Mouse (Mus musculus) lung, postnatal 36 days (tissue): ENCODE measurements at regions not wholly inside any gene's neighbourhood (a gene's known extent, or its start where the extent isn't known, plus 50 kb on each side); places are given as distances from the start of the nearest gene placed in this dataset.
A peak's percentile ranks its signal among the peaks of the same experiment; 100 is the strongest.

ENCODE experiments used
- DNase-seq: peaks from one replicate; pipeline ENCODE4 v3.0.0; 2022; ENCODE audit warnings: mixed read lengths

DNA sequence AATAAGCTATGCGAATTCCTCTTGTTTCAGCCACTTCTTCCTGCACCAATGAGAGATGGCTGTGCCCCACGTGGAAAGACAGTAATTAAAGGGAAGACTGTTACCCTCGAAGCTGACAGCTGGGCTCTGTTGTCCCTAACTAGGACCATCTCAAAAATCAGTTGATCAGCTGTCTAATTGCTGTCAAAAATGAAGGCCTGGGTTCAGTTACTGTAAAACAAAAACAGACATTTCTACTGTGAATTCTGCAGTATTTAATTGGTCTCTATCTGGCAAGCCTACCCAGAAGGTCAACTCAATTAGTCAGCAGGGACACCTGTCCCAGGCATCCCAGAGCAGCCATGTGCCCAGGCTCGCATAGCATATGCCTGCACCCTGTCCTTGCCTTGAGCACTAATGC is 385.8 kb upstream of the Zdhhc25 start:
- no peak for DNase-seq

DNA sequence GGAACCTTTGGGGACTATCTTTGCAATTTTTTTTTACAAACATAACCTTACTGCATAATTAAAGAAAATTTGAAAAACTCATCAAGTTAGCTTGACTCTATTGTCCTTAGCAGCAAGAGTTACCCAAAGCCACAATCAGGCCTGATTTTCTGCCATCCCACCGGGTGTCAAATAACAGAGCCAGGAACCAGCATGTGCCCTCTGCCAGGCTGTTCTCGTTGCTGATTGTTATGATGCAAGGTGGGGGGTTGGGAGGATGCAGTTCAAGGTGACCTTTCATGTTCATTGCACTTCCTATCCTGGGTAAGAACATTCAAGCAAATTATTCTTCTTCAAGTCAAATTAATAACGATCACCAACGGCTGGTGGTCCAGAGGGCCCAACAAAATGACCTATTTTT is 370.6 kb upstream of the Zdhhc25 start:
- DNase-seq: no peak

DNA sequence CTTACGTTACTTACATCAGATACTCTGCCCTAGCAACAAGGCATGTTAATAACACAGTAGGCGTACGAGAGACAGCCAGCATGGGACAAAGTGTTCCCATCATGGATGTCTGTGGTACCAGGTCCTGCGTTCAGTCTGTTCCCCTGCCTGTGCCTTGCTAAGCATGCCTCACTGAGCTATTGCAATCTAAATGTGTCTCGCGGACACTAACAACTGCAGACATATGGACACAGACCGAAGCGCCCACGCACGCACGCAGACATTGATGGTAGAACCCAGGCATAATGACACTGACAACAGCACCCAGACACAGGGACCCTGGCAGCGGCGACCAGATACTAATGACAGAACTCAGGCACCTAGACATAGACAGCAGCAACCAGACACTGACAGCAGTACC is 355.5 kb upstream of the Zdhhc25 start:
- DNase-seq: no peak

DNA sequence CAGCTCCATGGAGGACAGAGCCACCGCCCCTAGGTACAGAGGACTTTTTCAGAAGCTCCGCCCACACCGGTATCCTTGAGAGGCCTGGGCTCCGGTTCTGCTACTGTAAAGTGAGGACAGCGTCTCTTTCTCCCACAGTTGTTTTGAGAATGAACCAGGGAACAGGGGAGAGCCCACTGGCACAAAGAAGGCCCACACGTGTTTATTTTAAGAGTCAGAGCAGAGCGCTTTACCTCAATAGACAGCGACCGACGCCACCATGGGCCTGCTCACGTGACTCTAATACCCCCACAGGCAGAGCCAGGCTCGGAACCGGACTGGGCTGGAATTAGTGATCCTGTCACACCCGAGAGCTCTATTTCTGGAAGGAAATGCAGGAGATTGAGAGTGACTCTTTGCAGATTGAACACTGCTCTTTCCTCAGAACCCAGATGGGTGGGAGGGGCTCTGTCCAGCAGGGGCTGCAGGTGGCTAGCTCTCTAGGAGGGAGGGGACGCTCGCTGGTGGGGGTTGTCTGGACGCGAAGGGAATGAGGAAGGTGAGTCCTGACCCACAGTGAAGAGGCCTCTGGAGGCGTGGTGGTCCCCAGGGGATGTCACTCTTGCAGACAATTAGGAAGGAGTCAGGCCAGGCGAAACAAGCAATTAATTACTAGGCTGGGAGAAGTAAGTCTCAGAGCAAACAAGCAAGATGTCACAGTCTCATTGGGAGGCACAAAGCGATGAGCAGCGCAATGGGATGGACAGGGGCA is 354.4 kb upstream of the Zdhhc25 start:
- no peak for DNase-seq

DNA sequence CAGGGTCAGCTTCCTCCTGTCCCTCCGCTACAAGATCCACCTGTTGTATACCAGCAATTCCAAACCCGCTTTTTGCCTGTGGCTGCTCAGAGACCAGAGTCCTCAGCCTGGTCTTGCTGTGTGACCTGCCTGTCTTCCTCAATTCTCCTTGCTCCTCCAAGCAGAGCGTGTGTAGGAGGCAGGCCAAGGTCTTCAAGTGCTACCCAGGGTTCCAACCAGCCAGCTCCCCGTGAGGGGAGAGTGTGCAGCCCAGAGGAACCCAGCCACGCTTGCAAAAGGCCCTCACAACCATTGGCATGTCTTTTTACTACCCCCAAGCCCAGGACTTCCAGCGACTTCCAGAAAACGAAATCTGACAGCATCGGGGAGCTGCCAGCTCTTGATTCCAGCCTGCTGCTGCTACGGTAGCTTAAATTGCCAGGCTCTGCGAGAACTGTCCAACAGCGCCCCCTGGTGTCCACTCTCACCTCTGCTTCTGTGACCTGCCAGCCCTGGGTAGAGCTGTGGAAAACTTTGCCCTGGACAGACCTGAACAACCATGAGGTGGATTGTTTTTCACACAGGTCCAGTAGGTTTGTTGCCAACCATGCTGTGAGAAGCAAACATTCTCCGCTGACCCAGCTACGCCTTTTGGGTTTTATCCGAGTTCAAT is 352.0 kb upstream of the Zdhhc25 start:
- peak; percentile 83 for DNase-seq

DNA sequence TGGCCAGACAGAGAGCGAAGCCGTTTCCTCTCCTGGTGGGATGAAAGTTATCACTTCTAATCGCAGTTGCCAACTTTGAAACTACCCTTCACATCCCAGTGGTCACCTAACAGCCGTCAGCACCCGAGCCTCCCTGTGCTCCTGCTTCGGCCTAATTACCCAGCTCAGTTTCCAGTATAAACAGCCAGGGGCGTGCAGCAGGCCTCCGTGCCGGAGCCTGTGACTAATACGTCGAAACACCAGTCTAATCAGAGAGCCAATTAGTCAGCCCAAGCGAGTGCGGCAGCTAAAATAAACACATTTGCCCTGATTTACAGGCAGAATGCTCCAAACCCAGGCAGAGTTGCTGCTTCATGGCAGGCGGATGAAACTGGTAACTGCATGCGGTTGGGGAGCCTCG is 312.1 kb upstream of the Zdhhc25 start:
- no peak for DNase-seq

DNA sequence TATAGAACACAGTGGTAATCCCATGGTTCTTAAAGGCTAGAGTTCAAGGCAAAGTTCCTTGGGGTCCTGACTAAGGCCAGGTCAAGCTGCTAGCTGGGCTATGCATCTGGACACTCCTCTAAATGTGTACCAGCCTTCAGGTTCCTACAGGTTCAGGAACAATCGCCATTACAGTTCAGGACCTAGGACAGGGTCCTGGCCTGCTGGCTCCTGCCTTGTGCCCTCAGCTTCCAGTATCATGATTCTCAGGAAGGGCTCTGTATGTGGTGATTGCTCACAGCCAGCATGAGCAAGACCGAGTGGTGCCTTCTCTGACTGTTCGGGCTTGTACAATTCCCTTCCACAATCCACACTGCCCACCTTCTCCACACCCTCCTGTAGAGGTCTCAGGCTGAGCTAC is 311.4 kb upstream of the Zdhhc25 start:
- DNase-seq: no peak

DNA sequence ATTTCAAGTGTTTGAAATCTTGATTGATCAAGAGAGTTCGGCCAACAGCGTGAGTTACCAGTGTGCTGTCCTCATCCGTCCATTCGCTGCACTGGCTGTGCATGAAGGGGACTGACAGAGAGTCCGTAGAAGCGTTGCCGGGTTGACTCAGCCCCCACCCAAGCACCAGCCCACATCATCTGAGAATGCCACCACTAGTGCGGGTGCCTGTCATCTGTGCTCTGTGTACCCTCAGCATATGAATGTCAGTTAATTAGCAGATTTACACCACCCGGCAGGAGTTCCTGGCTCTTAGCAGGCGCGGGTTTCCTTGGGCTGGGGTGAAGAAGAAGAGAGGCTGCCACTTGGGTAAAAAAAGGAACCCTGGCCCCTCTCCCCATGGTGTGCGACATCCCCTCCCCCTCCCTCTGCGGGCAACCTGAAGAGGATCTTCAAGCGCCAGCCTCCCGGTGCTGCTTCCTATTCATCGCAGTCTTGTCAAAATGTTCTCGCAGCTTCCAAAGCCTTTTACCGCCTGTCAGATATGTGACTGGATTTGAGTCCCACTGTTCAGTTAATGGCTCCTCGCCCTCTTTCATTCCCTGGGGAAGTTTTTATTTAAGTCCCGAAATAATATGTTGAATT is 309.2 kb upstream of the Zdhhc25 start:
- DNase-seq: no peak

DNA sequence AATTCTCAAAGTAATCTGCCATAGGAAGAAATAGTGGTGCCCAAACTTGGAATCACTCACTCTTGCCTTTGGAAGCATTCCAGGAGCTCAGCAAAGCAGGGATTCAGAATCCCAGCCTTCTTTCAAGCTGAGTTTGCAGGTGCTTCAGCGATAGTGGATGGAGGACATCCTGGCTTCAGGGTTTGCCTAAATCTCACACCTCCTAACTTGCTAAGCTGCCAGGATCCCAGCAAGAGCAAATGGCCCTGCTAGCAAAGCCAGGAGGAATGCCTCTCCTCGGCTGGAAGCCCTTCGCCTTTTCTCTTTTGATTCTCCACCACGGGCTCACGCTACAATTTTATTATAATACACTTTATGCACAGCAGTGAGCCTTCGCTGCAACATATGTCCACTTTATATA is 301.0 kb upstream of the Zdhhc25 start:
- DNase-seq: no peak

DNA sequence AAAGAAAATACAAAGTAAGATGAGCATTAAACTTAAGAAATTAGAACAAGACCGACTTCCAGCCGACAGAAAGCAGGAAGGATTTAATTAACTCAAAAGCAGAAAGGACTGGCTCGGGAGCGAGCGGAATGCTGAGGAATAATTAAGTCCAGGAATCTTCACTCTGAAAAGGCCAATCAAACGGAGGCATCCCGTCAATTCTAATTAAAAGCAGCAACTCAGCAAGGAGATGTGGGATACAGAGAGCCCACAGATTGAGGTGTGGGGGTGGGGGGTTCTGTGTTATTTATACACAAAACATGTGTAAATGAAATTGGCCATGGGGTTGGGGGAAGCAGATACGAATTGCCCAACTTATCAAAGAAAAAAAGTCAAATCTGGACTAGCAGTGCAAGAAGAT is 288.9 kb upstream of the Zdhhc25 start:
- no peak for DNase-seq

DNA sequence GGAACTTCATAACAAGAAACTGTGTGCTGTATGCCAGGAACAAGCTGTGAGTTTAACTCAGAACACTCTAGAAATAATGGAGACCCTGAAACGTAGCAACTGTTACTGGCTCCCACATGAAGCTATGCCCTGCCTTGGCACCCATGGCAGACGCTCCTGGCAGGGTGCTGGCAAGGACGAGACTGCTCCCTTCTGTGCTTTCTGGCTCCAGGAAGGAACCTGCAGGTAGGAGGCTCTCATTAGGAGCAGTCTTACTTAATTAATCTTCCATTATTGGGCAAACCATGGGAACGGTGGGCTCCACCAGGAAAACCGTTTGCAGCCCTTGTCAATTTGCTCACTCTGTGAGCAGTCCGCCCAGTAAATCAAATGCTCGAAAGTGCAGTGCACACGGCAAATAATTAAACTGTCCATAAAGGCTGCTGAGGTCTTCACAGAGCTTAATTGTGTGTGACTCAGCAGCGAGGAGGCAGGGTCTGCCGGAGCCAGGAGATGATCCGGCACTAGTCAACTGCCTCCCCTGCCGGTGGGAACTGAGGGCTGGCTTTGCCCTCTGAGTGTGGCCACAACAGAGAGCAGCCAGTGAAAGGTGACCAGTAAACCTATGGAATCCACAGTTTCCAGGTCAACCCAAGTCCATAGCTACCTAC is 285.2 kb upstream of the Zdhhc25 start:
- DNase-seq: no peak

DNA sequence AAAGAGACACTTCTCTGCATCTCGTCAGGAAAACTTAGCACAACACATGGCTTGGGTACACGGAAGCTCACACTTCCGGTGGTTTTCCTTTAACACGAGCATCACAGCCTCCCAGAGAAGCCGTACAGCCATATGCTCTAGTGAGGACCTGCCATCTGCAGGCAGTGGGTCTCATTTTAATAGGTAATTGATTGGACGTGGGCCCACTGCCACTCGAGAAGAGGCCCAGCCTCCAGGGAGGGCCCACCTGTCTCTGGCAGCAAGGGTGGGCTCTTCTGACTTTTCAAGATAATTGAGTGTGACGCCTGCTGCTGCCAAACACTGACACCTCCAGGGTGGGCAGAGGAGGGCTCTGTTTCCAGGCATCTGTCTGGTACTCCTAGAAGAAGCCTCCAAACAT is 282.1 kb upstream of the Zdhhc25 start:
- DNase-seq: no peak

DNA sequence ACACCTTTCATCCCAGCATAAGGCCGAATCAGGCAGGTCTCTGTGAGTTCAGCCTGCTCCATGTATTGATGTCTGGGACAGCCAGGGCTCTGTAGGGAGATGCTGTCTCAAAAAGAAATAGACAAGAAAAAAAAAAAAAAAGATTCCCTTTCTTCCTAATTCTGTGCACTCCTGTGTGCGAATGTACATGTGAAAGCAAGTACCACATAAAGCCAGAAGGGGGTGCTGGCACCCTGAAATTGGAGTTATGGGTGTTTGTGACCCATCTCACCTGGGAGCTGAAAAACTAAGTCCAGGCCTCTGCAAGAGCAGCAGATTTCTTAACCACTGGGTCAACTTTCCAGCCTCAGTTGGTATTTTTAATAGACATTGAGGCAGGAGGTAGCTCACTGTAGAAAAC is 280.6 kb upstream of the Zdhhc25 start:
- DNase-seq: no peak

DNA sequence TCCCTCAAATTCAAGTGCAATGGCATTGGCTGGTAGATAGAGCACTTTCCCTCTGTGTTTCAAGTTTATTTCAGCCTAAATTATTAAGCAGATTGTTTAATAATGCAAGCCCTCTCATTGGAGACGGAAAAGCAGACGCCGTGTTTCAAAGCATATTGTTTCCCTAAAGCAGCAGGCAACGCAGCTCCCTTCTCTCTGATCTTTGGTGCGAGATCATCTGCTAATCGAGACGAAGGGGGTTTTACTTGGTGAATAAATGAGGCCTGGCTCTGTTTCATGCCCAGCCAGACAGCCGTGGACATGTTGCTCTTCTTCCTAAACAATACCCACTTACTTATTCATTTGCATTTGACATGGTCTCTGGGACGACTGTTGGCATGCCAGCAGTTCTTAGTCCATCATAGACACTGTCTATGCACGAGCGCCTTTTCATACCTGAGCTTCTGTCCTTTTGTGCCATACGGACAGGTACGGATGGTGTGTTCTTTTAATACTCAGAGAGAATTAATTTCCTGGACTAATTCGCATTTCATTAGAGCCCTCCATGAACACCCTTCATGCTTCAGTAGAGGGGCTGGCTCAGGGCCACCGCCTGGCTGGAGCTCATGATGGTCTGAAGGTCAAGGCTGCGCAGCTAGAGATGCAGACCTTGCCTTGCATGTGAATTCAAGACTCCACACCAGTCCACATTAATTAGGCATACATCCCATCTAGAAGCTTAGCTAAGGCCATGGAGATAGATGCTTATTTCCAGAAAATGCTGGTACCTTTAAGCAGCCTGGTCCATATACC is 276.3 kb upstream of the Zdhhc25 start:
- DNase-seq: no peak

DNA sequence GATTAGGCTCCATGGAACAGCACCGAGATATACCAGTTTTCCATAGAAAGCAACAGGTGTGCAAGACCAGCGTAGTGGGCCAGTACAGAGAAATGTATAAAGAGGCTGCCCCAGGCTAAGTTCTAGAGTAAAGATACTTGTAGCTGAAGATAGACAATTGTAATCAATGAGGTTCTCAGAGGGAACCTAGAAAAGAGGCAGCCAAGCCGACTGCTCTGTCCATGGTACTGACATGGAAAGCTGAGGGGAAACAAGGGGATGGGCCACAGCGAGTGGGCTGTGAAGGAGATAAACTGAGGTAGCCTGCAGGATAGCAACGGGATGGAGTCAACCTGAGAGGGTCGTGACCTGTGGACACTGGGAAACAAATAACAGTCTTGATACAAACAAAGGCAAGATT is 275.0 kb upstream of the Zdhhc25 start:
- DNase-seq: no peak

DNA sequence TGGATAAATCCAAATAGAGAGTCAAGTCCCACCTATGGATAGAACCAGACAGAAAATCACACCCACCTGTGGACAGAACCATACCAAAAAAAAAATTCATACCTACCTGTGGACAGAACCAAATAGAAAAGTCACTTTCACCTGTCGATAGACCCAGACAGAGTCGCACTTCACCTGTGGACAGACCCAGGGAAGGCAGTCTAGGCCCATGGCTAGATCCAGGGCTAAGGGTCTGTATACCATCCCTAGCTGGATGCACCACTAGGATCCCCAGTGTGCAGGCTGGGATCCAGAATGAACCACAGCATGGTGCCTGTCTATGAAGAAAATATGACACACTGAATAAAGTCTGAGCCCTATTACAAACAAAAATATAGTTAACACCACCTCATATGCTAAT is 246.9 kb upstream of the Zdhhc25 start:
- no peak for DNase-seq

DNA sequence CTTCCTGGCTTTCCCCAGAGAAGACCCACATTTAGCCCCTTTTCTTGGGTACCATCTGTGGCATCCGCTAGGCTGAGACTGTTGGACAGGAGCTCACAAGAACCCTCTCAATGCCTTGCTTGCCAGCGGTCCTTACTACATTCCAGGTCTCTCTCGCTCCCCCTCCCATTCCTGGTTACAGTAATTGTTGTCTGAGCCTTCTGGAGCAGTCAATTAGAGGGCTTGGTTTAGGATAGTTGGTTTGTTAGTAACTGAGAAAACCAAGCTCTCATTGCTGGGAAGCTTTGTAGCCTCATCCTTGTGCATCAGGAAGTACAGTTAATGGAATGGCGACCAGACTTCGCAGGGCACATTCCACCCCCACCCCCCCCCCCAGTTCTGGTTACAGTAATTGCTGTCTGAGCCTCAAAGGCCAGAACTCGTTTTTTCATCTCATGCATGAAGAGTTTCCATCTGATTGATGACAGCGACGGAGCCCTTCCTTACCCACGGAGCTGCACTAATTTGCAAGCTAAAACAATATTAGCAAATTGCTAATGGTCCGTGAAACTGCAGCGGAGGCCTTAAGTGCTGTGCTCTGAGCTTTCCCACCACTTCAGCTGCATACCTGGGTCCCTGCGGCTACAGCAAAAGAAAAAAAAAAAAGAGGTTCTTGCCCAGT is 239.6 kb upstream of the Zdhhc25 start:
- no peak for DNase-seq

DNA sequence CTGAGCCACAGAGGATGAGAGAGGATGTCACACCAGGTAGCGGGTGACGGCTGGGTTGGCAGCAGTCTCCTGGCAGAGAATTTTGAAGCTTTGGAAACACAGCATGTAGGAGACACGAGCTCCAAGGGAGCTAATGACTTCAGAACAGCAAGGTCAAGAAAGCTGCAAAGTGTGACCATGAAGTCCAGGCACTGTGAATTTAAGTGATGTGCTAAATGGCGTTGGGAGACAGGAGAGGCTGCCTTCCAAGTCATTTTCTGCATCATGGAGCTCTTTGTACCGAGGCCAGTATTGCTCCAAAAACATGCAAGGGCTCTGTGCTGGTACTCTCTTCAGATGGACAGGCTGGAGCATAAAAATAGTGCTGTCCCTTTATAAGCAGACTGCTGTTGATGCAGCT is 238.8 kb upstream of the Zdhhc25 start:
- DNase-seq: no peak

DNA sequence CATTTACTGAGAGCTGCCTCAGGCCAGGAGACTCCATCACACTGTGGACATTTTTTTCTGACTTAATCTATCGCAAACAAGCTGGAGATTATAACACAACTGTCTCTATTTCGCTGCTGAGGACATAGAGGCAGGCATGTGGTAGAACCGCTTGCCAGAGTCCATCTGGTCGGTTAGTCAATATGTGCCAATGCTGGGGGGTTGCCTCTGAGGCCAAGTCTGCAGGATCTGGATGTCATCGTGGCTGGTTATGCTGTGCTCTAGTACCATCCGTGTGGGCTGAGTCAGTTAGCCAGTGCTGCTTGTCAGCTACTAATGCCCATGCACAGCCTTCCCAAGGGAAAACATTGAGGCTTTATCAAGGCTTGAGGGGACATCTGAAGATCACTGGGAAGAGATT is 237.1 kb upstream of the Zdhhc25 start:
- DNase-seq: no peak

DNA sequence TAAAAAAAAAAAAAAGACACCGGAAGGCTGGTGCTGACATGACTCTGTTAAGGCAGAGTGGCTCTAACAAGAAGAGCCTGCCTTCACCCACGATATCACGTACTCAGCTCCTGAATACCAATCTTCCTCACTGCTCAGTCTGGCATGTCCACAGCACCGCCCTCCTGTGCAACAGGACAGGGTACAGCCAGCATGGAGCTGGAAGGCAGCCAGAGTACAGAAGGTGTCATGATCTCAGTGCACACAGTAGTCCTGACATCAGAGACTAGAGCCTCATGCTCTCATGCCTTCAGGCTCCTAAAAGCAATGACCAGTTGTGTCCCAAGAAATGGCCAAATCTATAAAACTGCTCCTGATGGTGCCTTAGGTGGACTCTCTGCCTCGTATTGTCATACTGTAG is 229.7 kb upstream of the Zdhhc25 start:
- DNase-seq: no peak

DNA sequence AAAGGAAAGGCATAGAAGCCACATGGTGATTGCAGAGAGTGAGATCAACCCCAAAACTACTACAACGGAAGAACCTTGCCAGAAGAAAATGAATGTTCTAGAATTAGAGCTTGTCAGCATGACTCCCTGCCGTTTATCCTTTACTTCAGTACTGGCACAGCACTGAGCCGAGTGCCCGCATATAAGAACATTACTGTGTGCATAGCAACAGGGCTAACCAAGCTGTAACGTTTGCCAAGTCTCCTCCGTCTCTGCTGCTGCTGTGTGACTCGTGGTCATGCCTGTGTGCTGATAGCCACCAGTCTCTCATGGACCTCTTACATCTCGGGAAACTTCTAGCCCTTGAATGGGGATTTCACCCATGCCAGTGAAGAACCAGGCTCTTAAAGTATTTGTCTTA is 228.1 kb upstream of the Zdhhc25 start:
- no peak for DNase-seq

DNA sequence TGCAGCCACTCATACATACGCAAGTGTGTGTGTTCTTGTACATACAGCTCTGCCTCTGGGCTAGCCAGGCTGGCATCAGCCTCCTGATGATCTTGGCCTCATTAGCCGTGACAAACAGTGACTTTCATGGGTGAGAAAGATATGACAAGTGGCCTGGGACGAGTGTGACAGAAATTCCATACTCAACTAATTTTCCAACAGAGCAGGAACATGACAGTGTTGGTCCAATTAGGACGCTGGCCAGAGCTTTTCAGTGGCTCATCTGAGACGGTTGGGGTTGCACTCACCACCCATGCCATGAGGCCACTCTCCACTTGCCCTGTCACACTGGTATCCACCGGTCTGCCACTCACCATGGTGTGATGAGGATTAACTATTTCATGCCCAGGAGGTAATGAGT is 226.2 kb upstream of the Zdhhc25 start:
- DNase-seq: no peak

DNA sequence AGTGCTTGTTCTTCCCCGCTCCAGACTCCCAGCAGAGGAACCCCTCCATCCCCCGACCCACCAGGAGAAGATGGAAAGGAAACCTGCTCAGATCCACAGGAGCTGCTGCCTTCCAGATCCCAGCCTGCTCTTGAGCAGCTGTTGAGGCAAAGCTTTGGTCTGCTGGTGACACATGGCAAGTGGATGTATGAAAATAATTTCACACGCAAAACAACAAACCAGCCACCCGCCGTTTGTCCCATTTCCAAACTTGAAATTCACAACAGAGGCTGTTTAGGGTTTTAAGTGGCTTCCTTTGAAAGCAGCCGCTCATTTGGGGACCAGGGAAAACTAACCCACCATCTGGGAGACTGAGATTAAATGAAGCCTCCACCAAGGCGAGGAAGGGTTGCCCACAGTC is 220.8 kb upstream of the Zdhhc25 start:
- DNase-seq: no peak
